Mouse (Mus musculus) kidney, adult 11 months (tissue): ENCODE results near the gene Cemip.

Experiments
- DNase-seq: peaks from one replicate; pipeline ENCODE4 v3.0.0; 2022

Cemip gene

GRCm38 (mm10) chr7:84090793-84091192 is 4.5 kb upstream of the Cemip start:
- DNase-seq: no peak

GRCm38 (mm10) chr7:84089777-84090176 is 3.5 kb upstream of the Cemip start:
- DNase-seq: no peak

GRCm38 (mm10) chr7:84088971-84089370 is 2.7 kb upstream of the Cemip start:
- peak; percentile 77 for DNase-seq

GRCm38 (mm10) chr7:84088191-84088590 is 1.9 kb upstream of the Cemip start:
- no peak for DNase-seq

- peak; percentile 35 for DNase-seq
These were observed 1.0 kb downstream of the Cemip start for GRCm38 (mm10) chr7:84085049-84085945.

GRCm38 (mm10) chr7:84077257-84078013 is 8.9 kb downstream of the Cemip start:
- no peak for DNase-seq

GRCm38 (mm10) chr7:84074266-84074665 is 12.0 kb downstream of the Cemip start:
- no peak for DNase-seq

GRCm38 (mm10) chr7:84073856-84074255 is 12.4 kb downstream of the Cemip start:
- DNase-seq: no peak

GRCm38 (mm10) chr7:84068931-84069330 is 17.4 kb downstream of the Cemip start:
- no peak for DNase-seq

- DNase-seq: no peak
These were observed 26.5 kb downstream of the Cemip start for GRCm38 (mm10) chr7:84059799-84060198.

- DNase-seq: peak; percentile 79
These were observed 30.2 kb downstream of the Cemip start for GRCm38 (mm10) chr7:84055961-84056629.

GRCm38 (mm10) chr7:84053856-84054255 is 32.4 kb downstream of the Cemip start:
- no peak for DNase-seq

- no peak for DNase-seq
These were observed 34.9 kb downstream of the Cemip start for GRCm38 (mm10) chr7:84051423-84051822.

GRCm38 (mm10) chr7:84045546-84045945 is 40.8 kb downstream of the Cemip start:
- DNase-seq: no peak

- DNase-seq: no peak
These were observed 41.6 kb downstream of the Cemip start for GRCm38 (mm10) chr7:84044581-84045290.

- DNase-seq: peak; percentile 63
These were observed 43.6 kb downstream of the Cemip start for GRCm38 (mm10) chr7:84042726-84043125.

- DNase-seq: peak; percentile 40
These were observed 46.3 kb downstream of the Cemip start for GRCm38 (mm10) chr7:84039856-84040522.

GRCm38 (mm10) chr7:84038642-84039041 is 47.7 kb downstream of the Cemip start:
- no peak for DNase-seq

GRCm38 (mm10) chr7:84032831-84033230 is 53.5 kb downstream of the Cemip start:
- no peak for DNase-seq

GRCm38 (mm10) chr7:84029120-84029771 is 57.1 kb downstream of the Cemip start:
- no peak for DNase-seq

GRCm38 (mm10) chr7:84028368-84028767 is 57.9 kb downstream of the Cemip start:
- DNase-seq: no peak
